Comparison of ENCODE assay signal across 8 mouse cellular contexts in the genomic region with DNA sequence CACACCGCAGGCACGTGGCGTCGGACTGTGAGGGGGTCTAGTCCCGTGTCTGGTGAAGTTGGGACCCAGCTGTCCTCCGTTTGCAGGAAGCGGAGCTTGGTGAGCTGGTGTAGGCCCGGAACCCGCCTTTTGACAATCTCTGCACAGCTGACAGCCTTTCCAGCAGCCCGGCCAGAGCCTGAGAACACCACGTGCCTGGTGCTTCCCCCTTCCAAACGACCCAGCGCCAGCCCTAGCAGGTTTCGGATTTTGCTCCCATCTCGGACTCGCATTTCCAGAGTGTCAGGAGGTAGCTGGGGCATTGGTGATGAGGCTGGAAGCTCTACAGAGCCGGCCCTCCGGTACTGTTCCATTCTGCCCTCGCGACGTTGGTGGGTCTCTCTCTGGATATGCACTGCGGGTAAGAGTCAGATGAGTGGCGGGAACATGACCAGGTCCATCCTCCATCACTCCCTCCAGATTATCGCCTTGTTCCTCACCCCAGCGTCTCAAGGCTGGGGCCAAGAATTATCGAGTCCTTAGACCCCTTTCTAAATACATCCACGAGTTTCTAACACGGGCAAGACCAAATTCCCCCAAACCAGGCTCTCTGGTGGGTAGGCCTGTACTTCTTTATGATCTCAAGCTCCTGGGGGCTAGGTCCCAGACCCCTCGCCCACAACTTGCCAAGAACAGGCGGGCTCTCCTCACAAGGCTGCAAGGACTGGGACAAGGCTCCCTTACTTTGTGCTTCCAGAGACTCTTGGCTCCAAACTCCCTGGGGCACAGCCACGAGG. TPM values are rescaled to one million over a fixed set of nuclear protein-coding genes. Genes with fewer than 3 reads are reported as not detected.
A peak's percentile ranks its signal among the peaks of the same experiment; 100 is the strongest.
DNase-seq lines count a peak whose midpoint lies in the region; ATAC-seq lines count a peak whose summit lies in the region.

No protein-coding gene starts in this region.

- peak overlapping the region; percentile 79 for H3K4me3 ChIP-seq in embryonic facial prominence, embryonic 11.5 days (ENCODE audit: low read depth, low read length)
- peak overlapping the region; percentile 85 for H3K4me3 ChIP-seq in heart, embryonic 13.5 days

- ATAC-seq in embryonic facial prominence, embryonic 11.5 days (replicated peaks; ENCODE audit: insufficient number of reproducible peaks, low FRiP score, low TSS enrichment, low read depth), result peak; percentile 6; the same call in 1 of the 2 replicates
- ATAC-seq in heart, embryonic 13.5 days (ENCODE audit: extremely low read depth, insufficient number of reproducible peaks, low FRiP score, low TSS enrichment), result no peak
- 0 out of 2 replicates have a peak, but pooled peaks have one; percentile 6 for ATAC-seq in monocyte, adult 5-6 weeks (replicated peaks; ENCODE audit: insufficient number of reproducible peaks, low FRiP score, low TSS enrichment, poor library complexity, severe bottlenecking)
- no peak for ATAC-seq in activated CD4-positive, CD25-positive, alpha-beta regulatory T cell, adult 4 months
- no peak for ATAC-seq in cerebellum, adult (ENCODE audit: insufficient number of reproducible peaks, low FRiP score, low TSS enrichment)

- WGBS in embryonic facial prominence, embryonic 11.5 days, result 49% methylated on average over 31 of the region's 31 CpGs
- 41% methylated on average over 31 of the region's 31 CpGs for WGBS in heart, embryonic 13.5 days

- H3K4me1 ChIP-seq in embryonic facial prominence, embryonic 11.5 days (ENCODE audit: control insufficient read depth, insufficient read depth, low read length), result peaks cover 11% of the 10 kb centered on the region; the same call in 1 of the 2 replicates
- peaks cover 27% of the 10 kb centered on the region for H3K4me1 ChIP-seq in heart, embryonic 13.5 days

- peak overlapping the region; percentile 23; the same call in 1 of the 2 replicates for H3K27ac ChIP-seq in embryonic facial prominence, embryonic 11.5 days (replicated peaks; ENCODE audit: low read depth, low read length)
- H3K27ac ChIP-seq in heart, embryonic 13.5 days (replicated peaks), result peak overlapping the region; percentile 76

- no peaks in the 10 kb centered on the region for H3K9me3 ChIP-seq in embryonic facial prominence, embryonic 11.5 days (replicated peaks; ENCODE audit: control insufficient read depth, low read length)
- H3K9me3 ChIP-seq in heart, embryonic 13.5 days, result no peaks in the 10 kb centered on the region

- peak overlapping the region; percentile 80 for H3K4me2 ChIP-seq in embryonic facial prominence, embryonic 11.5 days (ENCODE audit: low read depth, low read length)
- peak overlapping the region; percentile 95 for H3K4me2 ChIP-seq in heart, embryonic 13.5 days

- intact Hi-C loops in heart, postnatal 25 days (cut with DNase I), result no loop called here

- no peaks in the 10 kb centered on the region for H3K27me3 ChIP-seq in embryonic facial prominence, embryonic 11.5 days (ENCODE audit: control insufficient read depth, insufficient read depth, low read length)
- H3K27me3 ChIP-seq in heart, embryonic 13.5 days (replicated peaks), result peaks cover 6% of the 10 kb centered on the region; the same call in 1 of the 2 replicates

- DNase-seq in heart, adult 11 months, result peak; percentile 96
- DNase-seq in heart, postnatal 25 days (ENCODE audit: low spot score), result no peak
- no peak for DNase-seq in embryonic facial prominence, embryonic 11.5 days (ENCODE audit: low spot score)
- DNase-seq in kidney, postnatal 10 days, result peak; percentile 48

- H3K36me3 ChIP-seq in embryonic facial prominence, embryonic 11.5 days (replicated peaks; ENCODE audit: control insufficient read depth, insufficient read depth, low read depth, low read length), result no peaks in the 10 kb centered on the region
- H3K36me3 ChIP-seq in heart, embryonic 13.5 days, result peaks cover 42% of the 10 kb centered on the region

- peak overlapping the region; percentile 97 for H3K9ac ChIP-seq in embryonic facial prominence, embryonic 11.5 days (replicated peaks; ENCODE audit: low read length)
- peak overlapping the region; percentile 97 for H3K9ac ChIP-seq in heart, embryonic 13.5 days

RNA-seq across cellular contexts. Expression of a gene that starts 0.7 kb away (rescaled TPM):
- 10 to 100 TPM; 30.5 to 32.0 TPM for total RNA-seq in heart, postnatal 25 days (2021)
- polyA plus RNA-seq in embryonic facial prominence, embryonic 11.5 days (2014; fragmentation: Nextera tagmentation; extraction: Ambion mirVana), result 89.4 and 101 TPM in 2 replicates
- 45.1 and 50.4 TPM in 2 replicates for polyA plus RNA-seq in heart, embryonic 13.5 days (2015; fragmentation: Nextera tagmentation; extraction: Ambion mirVana)
- 11.6 to 17.4 TPM (median 12.0 TPM) in 3 replicates for total RNA-seq in monocyte, adult 5-6 weeks (2017)
- 10 to 100 TPM; 51.4 to 65.6 TPM for polyA plus RNA-seq in activated CD4-positive, CD25-positive, alpha-beta regulatory T cell, adult 4 months (2017; shearing (Covaris generic))

RNA-seq across cellular contexts. Expression of a gene that starts 10.4 kb away (rescaled TPM):
- total RNA-seq in heart, postnatal 25 days (2021), result 10 to 100 TPM; 74.8 to 79.9 TPM
- 119 and 128 TPM in 2 replicates for polyA plus RNA-seq in embryonic facial prominence, embryonic 11.5 days (2014; fragmentation: Nextera tagmentation; extraction: Ambion mirVana)
- 128 and 139 TPM in 2 replicates for polyA plus RNA-seq in heart, embryonic 13.5 days (2015; fragmentation: Nextera tagmentation; extraction: Ambion mirVana)
- total RNA-seq in monocyte, adult 5-6 weeks (2017), result 122 to 157 TPM (median 150 TPM) in 3 replicates
- polyA plus RNA-seq in activated CD4-positive, CD25-positive, alpha-beta regulatory T cell, adult 4 months (2017; shearing (Covaris generic)), result 100 to 1,000 TPM; 107 to 114 TPM

RNA-seq across cellular contexts. Expression of a gene that starts 12.8 kb away (rescaled TPM):
- 10 to 100 TPM; 74.2 to 87.4 TPM for total RNA-seq in heart, postnatal 25 days (2021)
- 199 and 201 TPM in 2 replicates for polyA plus RNA-seq in embryonic facial prominence, embryonic 11.5 days (2014; fragmentation: Nextera tagmentation; extraction: Ambion mirVana)
- 137 and 146 TPM in 2 replicates for polyA plus RNA-seq in heart, embryonic 13.5 days (2015; fragmentation: Nextera tagmentation; extraction: Ambion mirVana)
- 25.4 to 27.9 TPM (median 27.7 TPM) in 3 replicates for total RNA-seq in monocyte, adult 5-6 weeks (2017)
- polyA plus RNA-seq in activated CD4-positive, CD25-positive, alpha-beta regulatory T cell, adult 4 months (2017; shearing (Covaris generic)), result 1 to 10 TPM; 4.9 to 7.2 TPM

RNA-seq across cellular contexts. Expression of a gene that starts 15.7 kb away (rescaled TPM):
- total RNA-seq in heart, postnatal 25 days (2021), result 1 to 10 TPM; 4.2 to 5.1 TPM
- 8.8 and 9.8 TPM in 2 replicates for polyA plus RNA-seq in embryonic facial prominence, embryonic 11.5 days (2014; fragmentation: Nextera tagmentation; extraction: Ambion mirVana)
- polyA plus RNA-seq in heart, embryonic 13.5 days (2015; fragmentation: Nextera tagmentation; extraction: Ambion mirVana), result 2.5 and 3.9 TPM in 2 replicates
- not detected in 3 replicates for total RNA-seq in monocyte, adult 5-6 weeks (2017)
- not detected for polyA plus RNA-seq in activated CD4-positive, CD25-positive, alpha-beta regulatory T cell, adult 4 months (2017; shearing (Covaris generic))

RNA-seq across cellular contexts. Expression of a gene that starts 18.3 kb away (rescaled TPM):
- not detected for total RNA-seq in heart, postnatal 25 days (2021)
- polyA plus RNA-seq in embryonic facial prominence, embryonic 11.5 days (2014; fragmentation: Nextera tagmentation; extraction: Ambion mirVana), result 0.42 TPM in 1 of 2 replicates, not detected in the other
- polyA plus RNA-seq in heart, embryonic 13.5 days (2015; fragmentation: Nextera tagmentation; extraction: Ambion mirVana), result not detected in 2 replicates
- total RNA-seq in monocyte, adult 5-6 weeks (2017), result not detected in 3 replicates
- not detected for polyA plus RNA-seq in activated CD4-positive, CD25-positive, alpha-beta regulatory T cell, adult 4 months (2017; shearing (Covaris generic))

Comparison
In these comparisons a context has a peak if more than half of its experiments do, and no peak if none do; other contexts are left out.
1. DNase-seq: peak in heart, adult 11 months (single experiment) and kidney, postnatal 10 days (single experiment); none in heart, postnatal 25 days (single experiment) and embryonic facial prominence, embryonic 11.5 days (single experiment).
2. ATAC-seq: peak in embryonic facial prominence, embryonic 11.5 days (single experiment) and monocyte, adult 5-6 weeks (single experiment); none in heart, embryonic 13.5 days (single experiment), activated CD4-positive, CD25-positive, alpha-beta regulatory T cell, adult 4 months (single experiment) and cerebellum, adult (single experiment).
3. RNA of a gene that starts 12.8 kb away (polyA plus RNA-seq): 199 to 201 TPM in embryonic facial prominence, embryonic 11.5 days and 137 to 146 TPM in heart, embryonic 13.5 days; 4.9 to 7.2 TPM in activated CD4-positive, CD25-positive, alpha-beta regulatory T cell, adult 4 months; every median in the first group is over 10 times any median in the second.